Mouse (Mus musculus) left cerebral cortex, postnatal 25 days (tissue): ENCODE data around the gene Grid1. TPM values are rescaled to one million over a fixed set of nuclear protein-coding genes. Genes with fewer than 3 reads are reported as not detected.
A peak's percentile ranks its signal among the peaks of the same experiment; 100 is the strongest.

ENCODE experiments used
- DNase-seq, 2 experiments: peaks; one replicate each; pipeline ENCODE4 v3.0.0; 2022; ENCODE audit warnings: low spot score in 2 of 2, mixed read lengths in 1 of 2
- intact Hi-C: fragments of 180-260 bp; cut with DNase I; formaldehyde crosslinking; loops from one replicate; pipeline ENCODE4 v1.15.1; 2025
- total RNA-seq, 2 experiments: library from RNA; stranded (reverse); gene quantifications; 2 replicates each; pipeline ENCODE4 v1.2.3; 2021

The Grid1 gene
- total RNA-seq, 2 experiments from 2014 or later: 47.6 to 50.6 TPM

DNA sequence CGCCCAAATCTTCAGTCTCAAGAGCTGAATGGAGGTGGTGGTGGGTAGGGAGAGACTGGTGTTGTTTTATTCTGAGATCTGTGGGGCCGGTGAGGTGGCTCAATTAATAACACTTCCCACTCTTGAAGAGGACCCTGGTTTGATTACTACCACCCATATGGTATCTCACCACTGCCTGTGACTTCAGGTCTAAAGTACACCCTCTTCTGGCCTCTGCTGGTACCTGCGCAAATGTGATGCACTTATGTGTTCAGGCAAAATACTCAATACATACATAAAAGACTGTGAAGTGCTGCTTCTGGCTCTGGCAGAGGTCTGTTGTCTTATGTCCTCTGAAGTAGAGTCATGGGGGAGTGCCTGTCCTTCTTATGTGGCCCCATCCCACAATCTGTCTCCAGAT lies 4.3 kb downstream of the Grid1 start:
- no peak for DNase-seq
- intact Hi-C loops: loop anchor here (5.0 kb wide), 5 partner anchors 73 to 1388 kb away; no protein-coding TSS in a partner anchor

DNA sequence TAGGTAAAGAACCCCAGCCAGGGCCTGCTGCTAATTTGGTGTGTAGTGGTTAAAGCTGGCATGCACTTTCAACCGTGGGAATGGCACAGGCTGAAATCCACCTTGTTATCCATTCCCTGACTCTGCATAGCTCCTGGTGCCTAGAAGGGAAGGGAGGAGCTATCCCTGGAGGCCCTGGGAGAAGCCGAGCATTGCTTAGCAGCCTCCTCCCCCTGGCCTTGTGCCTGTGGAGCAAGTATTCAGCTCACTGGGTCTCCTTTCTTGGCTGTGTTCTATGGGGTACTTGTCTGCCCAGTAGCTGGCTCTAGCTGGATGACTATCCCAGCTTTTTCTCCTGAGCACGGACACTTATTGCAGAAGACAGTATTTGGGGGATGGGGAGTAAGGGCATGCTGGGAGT lies 6.0 kb downstream of the Grid1 start:
- peak in 1 of 2 experiments; percentile 51 for DNase-seq

DNA sequence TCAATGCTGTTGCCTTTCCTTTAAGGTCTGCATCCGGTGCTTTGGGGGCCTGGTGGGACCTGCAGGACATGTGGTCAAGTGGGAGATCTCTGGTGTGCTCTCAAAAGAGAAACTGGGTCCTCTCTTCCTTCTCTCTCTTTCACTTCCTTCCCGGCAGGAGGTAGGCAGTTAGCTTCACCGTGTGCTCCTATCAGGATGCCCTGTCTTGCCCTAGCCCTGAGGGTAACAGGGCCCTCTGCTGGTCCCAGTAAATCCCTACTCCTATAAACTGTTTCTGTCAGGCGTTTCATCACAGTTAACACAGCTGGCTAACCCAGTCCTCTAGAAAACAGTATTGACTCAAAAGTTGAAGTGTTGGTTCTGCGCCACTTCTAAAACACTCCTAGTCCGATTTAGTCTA lies 9.9 kb downstream of the Grid1 start:
- intact Hi-C loops: no loop called here
- DNase-seq: no peak

More for the DNA sequence above, 6.0 kb downstream of the Grid1 start:
- intact Hi-C loops: no loop called here

DNA sequence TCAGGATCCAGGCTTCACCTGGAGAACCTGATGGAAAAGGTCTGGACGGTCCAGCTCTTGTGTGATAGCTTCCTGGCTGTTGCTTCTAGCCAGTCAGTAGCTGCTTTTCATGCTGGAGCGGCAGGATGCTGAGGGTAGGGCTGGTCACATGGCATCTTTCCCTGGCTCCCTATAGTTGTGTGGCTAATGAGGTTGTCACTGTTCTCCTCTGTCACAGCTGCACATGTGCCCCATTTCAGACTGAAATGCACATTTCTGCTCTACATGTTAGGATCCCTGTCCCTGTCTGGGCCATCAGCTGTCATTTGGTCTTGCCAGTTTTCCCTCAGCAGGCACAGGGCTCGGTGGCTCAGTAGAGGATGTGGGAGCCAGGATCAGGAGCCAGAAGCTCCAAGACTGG lies 17.2 kb downstream of the Grid1 start:
- intact Hi-C loops: no loop called here
- DNase-seq: no peak

DNA sequence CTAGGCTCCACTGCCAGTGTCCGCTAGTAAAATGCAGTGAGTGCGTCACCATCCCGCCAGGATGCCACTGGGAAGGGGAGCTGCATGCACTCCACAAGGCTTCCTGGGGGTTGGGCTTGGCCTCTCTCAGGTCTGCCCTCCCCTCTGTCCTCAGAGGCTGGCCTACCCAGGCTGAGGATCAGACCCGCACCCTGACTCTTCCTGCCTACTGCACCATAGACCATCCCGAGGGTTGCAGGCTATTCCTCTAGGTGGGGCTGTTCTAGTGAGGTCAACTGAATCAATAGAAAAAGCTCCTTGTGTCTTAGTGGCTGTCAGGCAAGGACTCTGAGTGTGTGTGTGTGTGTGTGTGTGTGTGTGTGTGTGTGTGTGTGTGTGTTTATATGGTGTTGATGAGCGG lies 19.1 kb downstream of the Grid1 start:
- intact Hi-C loops: no loop called here
- DNase-seq: no peak

DNA sequence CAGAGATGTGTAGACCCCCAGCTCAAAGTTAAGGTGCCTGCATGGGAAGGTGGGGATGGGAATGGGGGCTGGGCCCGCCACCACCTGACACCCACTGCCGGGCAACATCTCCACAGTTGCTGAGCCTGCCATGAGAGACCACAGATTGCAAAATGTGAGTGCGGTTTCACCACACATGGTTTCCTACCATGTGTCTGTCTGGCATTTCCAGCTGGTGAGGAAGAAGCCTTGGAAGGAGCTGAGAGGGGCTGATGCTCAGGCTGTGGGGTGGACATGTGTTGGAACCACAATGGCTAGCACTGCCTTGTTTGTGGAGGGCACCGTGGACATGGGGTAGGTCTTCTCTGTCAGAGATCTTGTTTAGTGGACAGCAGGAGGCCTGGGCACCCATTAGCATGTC lies 20.0 kb downstream of the Grid1 start:
- DNase-seq: no peak

DNA sequence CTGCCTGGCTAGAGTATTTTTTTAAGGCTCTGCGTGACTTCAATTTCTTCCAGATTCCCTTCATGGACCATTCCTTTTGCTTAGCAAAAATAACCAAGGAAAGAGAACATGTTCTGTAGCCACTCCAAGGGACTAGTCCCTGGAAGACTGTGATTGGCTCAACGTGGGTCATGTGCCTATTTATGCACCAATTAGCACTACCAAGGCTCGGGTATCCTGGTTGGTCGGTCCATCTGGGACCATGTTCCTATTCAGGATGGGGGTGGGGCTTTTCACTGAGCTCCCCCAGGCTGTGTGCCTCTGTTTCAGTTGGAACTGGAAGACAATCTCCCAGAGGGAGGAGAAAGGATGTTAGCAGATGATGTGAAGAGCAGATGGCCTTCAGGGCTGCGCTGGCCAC lies 23.7 kb downstream of the Grid1 start:
- DNase-seq: no peak
- intact Hi-C loops: no loop called here

More for the DNA sequence above, 20.0 kb downstream of the Grid1 start:
- intact Hi-C loops: no loop called here

DNA sequence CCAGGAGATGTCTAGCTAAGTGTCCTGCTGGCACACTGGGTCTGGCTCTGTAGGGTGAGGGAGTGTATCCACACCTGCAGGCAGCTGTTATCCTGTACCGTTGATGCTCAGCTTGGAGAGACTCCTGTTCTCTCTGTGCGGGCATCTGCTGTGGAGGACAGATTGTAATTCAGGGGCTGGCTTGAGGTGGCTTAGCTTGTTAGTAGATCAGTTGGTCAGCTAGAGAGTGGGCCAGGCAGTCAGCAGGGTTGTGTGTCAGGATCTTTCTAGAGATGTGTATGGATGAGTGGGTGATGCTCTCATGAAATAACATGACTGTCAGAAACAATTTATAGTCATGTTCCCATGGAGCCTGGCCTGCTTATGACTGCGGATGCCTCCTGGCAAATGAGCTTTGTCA lies 24.3 kb downstream of the Grid1 start:
- intact Hi-C loops: no loop called here
- no peak for DNase-seq

DNA sequence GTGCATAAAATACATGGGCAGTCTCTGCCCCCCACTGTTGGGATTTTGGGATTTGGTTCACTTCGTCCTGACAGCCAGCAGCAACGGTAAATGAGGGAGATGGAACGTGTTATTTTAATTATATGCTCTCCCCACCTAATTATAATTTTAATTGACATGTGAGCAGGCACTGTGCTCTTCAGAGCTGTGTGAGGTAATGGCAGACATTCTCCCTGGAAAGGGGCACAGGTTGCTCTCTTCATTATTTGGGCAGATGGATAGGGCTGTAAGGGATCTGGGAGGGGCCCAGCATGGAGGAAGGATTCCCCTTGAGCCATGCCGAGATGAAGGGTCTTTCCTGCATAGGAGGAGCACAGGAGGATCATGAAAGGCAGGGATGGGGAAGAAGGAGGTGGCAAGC lies 26.9 kb downstream of the Grid1 start:
- DNase-seq: no peak
- intact Hi-C loops: no loop called here

DNA sequence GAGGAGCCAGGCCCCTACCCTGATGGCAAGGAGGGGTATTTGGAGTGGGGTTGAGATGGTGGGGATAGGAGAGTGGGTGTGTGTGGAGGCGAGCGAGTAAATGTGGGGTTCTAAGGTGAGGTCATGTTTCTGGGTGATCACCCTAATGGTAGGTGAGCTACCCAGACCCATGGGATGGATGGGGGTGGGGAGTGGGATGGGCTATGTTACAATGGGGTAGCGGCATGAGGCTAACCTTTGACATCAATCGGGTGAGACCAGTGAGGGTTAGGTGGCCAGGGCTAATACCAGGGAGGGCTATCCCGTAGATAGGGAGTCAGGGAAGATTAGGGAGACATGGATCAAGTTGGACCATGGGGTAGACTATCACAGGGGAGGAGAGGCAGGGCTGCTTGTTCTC lies 27.7 kb downstream of the Grid1 start:
- intact Hi-C loops: no loop called here
- no peak for DNase-seq

DNA sequence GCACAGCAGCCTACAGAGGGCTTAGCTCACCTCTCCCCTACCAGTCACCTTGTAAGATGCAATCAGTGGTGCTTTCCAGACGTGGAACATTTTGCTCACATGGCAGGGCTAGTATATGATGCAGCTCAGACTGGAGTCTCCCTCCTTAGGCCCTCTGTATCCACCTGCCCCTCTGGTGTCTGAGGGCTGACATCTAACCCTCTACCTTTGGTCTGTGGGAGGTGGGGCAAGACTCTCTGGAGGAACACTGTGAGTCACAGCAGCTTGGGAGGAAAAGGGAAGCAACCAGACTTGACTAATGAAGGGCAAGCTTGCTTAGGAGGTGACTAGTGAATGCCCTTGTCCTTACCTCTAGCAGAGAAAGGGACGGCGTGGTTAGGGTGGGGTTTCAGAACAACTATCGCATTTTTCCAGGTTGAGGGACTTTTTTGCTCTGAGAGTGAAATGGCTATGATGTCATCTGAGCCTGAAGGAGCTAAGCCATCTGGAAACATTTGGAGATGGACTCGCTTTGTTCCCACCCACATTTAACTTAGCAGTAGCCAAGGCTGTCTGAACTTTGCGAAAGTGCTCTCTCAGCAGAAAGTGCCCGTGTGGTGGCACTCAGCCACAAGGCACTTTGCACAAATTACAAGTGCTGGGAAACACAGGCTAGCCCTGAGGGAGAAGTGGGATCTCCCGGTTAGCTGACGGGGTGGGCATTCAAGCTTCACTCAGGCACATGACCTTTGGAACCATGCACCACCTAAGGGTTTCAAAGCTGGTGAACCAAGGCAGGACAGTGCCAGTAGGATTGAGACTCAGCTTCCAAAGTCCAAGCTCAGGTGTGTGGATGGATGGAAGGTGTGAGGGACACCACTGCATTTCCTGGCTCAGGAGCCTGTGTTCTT lies 41.2 kb downstream of the Grid1 start:
- peak in 1 of 2 experiments; percentile 48 for DNase-seq
- intact Hi-C loops: no loop called here

DNA sequence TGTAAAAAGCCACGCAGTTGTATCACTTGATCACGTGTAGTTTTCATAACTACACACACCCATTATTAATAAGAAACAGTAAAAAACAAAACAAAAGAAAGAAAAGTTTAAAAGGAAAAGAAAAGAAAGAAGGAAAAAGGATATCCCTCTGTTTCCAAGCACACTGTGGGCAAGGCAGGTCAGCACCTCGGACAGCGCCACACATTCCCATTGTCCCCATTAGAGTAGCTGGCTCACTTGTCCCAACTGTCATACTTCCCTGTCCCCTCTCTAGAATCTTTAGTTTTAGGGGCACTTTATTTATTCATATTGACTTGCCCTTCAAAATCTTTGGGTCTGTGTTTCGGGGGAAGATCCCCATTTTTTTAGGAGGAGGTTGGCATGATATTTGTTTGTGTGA lies 47.4 kb downstream of the Grid1 start:
- intact Hi-C loops: no loop called here
- DNase-seq: no peak

DNA sequence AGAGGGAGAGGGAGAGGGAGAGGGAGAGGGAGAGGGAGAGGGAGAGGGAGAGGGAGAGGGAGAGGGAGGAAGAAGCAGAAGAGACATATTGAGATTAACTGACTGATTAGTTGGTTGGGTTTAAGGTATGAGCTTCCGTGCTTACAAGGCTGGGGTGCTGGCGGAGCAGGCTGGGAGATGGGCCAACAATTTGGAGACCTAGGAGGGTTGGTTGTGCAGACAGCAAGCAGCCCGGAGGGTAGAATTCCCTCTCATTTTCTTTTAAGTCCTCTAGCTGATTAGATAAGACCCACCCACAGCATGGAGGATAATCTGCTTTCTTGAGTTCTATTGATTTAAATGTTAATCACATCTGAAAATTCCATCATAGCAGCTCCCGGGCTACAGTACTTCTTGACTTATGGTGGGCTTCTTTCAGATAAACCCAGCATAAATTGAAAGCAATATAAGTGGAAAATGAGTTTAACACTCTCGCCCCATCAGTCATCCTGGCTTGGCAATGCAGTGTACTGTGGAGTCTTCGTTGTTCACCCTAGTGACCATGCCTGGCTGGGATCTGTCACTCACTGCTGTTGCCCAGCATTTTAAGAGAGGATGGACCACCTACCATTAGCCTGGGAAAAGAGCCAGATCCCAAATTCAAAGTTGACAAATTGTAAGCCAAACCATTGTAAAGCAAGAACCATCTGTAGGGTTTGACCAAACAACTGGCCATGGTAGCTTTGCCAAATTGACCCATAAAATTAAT lies 48.8 kb downstream of the Grid1 start:
- no peak for DNase-seq
- intact Hi-C loops: no loop called here

DNA sequence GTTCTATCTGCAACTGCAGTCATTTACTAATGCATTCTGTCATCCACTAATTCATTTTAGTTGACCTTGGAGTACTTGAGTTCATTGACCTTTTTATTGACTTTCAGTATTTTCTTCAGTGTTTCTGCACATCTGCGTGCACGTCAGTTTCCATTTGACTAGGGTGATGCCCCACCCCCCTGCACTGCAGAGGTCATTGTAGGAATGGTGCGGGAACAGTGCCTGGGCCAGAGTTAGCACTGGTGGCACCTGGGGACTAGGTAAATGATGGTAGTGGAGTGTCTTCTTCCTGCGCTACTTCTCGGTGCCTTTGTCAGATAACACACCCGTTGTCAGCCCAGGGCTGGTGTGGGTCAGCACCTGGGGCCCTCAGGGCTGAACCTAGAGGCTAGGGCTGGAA lies 60.1 kb downstream of the Grid1 start:
- intact Hi-C loops: no loop called here
- no peak for DNase-seq

DNA sequence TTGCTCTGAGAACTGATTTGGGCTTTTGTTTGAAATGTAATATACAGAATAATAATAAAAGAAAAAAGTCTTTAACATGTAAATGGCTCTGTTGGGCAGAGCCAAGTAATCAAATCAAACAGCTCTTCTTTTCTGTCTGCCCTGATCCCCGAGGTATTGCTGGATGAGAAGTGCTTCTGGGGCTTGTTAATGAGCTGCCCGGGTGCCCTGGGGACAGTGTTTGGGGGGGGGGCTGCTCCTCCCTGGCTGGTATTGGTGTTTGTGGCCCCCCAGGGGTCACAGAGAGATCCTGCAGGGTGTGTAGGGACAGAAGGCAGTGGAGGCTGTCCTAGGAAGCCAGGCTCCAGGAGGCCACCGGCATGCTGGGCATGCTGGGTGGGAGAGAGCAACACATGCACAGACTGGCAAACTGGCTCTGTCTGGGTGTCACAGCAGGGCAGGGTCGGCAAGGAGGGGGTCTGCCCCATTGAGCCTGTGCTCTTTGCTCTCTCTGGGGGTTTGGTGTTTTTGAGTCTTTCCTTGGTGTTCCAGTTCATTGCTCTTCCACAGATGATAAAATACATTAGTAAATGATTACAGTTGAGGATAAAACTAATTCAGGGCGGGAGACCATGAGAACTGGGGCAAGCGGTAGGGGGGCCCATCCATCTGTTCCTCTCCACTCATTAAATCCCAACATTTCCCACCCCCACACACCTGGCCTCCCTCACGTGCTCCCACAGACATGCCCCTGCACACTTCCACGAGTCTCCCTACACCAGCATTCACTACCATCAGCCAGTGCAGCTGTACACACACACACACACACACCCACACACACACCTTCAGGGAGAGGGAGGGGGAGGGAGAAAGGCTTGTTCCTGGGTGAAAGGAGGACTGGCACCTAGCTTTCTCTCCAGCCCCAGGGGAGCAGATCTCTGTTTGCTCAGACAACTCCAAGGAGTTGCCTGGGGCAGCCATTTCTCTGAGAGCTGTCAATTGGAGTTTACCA lies 60.8 kb downstream of the Grid1 start:
- intact Hi-C loops: no loop called here
- peak in 1 of 2 experiments; percentile 12 for DNase-seq

DNA sequence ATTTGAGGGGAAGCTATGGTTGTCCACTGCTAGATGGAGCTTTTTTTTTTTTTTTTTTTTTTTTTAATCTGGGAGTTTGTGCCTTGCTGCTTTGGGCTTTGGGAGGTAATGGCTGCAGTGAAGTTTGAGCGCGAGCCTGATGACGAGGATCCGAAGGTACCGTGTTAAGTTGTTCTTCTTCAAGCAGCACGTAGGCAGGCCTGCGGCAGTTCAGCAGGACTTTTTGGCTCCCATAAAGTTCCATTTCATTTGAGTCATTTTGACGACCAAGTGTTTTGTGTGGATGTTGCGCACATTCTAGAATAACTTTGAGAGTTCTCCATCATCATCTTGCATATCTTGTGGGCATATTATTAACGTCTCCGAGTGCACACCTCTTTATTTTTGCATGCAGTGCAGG lies 64.3 kb downstream of the Grid1 start:
- peak in 1 of 2 experiments; percentile 49 for DNase-seq
- intact Hi-C loops: no loop called here

DNA sequence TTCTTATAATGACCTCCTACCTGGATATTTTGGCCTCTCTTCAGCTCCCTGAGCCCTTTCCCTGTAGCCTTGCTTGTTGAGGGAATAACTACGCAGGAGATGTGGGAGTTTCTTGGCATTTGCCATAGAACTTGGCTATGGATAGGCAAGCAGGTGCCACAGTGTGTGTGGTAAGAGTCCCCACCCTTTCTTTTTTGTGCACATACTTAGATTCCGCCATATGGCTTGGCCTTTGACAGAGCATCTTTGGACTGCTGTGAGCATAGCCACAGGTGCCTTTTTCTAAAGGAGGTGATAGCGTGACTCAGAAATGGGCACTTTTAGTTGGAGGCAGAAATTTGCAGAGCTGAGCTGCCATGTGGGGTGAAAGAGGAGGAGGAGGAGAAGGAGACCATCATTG lies 64.7 kb downstream of the Grid1 start:
- DNase-seq: peak in 1 of 2 experiments; percentile 64
- intact Hi-C loops: no loop called here

DNA sequence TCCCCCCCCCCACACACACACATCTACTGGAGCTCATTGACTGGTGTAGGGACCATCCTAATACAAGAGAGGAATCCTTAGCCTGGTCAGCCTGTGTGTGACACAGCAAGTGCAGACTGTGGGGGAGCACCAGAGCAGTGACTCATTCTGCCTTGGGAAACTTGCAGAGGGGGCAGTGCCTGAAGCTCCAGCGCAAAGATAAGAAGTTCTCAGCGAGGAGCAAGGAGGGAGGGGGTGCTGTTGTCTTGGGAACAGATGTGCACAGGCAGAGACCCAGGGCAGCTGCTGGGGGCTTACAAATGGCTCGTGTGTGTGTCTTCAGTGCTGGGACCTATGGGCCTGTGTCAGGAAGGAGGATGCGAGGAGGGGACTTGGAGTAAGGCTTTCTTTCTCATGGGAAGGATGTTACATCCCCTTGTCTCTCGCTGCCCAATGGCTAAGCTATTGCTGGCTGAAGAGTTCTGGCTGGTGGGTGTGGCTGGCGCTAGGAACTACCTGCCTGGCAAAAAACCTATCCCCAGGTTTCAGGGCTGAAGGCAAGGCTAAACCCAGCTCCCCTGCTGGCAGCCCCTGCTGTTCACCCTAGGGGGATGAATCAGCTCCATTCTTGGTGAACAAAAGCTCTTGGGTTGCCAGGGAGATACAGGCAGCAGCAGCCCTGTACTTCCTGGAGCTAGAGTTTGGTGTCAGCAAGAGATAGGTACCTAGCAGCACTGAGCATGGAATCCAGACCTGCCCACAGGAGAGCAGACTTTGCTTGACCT lies 72.0 kb downstream of the Grid1 start:
- intact Hi-C loops: no loop called here
- DNase-seq: peak; percentile 41 to 70
